Mouse (Mus musculus) hindbrain, embryonic 12.5 days (tissue): ENCODE measurements around the gene Cuedc2. TPM values are rescaled to one million over a fixed set of nuclear protein-coding genes. Genes with fewer than 3 reads are reported as not detected.

Source experiments
- ATAC-seq: fragments of 200-750 bp; cut with Nextera tagmentation; 2 replicates; pipeline ENCODE4 v1.8.0; 2017; ENCODE audit warnings: moderate TSS enrichment; ENCODE audit not compliant: low FRiP score
- H3K27ac ChIP-seq: fragments of 300-500 bp; sonication (generic); 2 replicates; pipeline ENCODE4 v1.5.1; 2016; ENCODE audit warnings: mild to moderate bottlenecking
- H3K27me3 ChIP-seq: fragments of 300-500 bp; sonication (generic); 2 replicates; pipeline ENCODE4 v1.6.1; 2016; ENCODE audit warnings: mild to moderate bottlenecking
- H3K36me3 ChIP-seq: fragments of 300-500 bp; sonication (generic); 2 replicates; pipeline ENCODE4 v1.6.1; 2016; ENCODE audit warnings: mild to moderate bottlenecking
- H3K4me1 ChIP-seq: fragments of 300-500 bp; sonication (generic); 2 replicates; pipeline ENCODE4 v1.6.1; 2016
- H3K4me2 ChIP-seq: fragments of 300-500 bp; sonication (generic); replicated peaks from 2 replicates; pipeline ENCODE4 v1.6.1; 2016; ENCODE audit warnings: mild to moderate bottlenecking
- H3K4me3 ChIP-seq: fragments of 300-500 bp; sonication (generic); 2 replicates; pipeline ENCODE4 v1.5.1; 2016; ENCODE audit warnings: mild to moderate bottlenecking
- H3K9ac ChIP-seq: fragments of 300-500 bp; sonication (generic); 2 replicates; pipeline ENCODE4 v1.6.1; 2016; ENCODE audit warnings: mild to moderate bottlenecking, moderate library complexity
- H3K9me3 ChIP-seq: fragments of 300-500 bp; sonication (generic); replicated peaks from 2 replicates; pipeline ENCODE4 v1.6.1; 2016; ENCODE audit warnings: mild to moderate bottlenecking
- WGBS: fragments of 180-500 bp; shearing (Covaris S2); methylation state at CpG from one replicate; pipeline ENCODE4 v1.1.7; 2016; 5-methylcytosine and 5-hydroxymethylcytosine counted together
- microRNA counts: library from miRNA; unstranded; fragments of <30 nt; microRNA quantifications from one replicate; lab custom pipeline; 2017
- microRNA-seq: library from miRNA; unstranded; fragments of <30 nt; microRNA quantifications from one replicate; pipeline ENCODE4, GENCODE M21; 2017
- polyA plus RNA-seq: library from polyadenylated mRNA; unstranded; fragments of >200 nt; fragmentation: Nextera tagmentation; extraction: Ambion mirVana; gene quantifications from 2 replicates; pipeline ENCODE4 v1.2.1, GENCODE M21; 2016

The Cuedc2 gene
- polyA plus RNA-seq, 1 experiment from 2014 or later: 261 TPM

DNA sequence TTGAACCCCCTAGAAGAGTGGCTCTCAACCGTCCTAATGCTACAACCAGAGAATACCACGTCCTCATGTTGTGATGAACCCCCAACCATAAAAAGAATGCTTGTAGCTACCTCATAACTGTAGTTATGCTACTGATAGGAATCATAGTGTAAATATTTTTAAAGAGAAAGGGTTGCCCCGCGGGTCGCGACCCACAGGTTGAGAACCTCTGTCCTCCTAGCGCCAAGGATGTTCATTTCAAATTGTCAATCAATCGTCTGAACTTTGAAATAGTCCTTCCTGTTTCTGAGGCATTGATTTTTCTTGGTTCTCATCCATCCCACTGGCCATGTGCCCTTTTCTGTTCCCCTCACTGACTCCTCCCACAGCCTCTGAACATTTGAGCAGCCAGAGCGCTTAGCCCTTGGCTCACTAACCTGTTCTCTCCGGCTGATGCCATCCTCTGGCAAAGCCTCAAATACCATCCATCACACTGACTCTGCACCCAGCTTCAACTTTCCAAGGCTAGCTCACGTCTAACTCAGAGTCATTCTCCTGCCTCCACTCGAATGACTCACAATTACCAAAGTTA is 47.9 kb downstream of the Cuedc2 start:
- WGBS: 72% methylated on average over 12 of the region's 12 CpGs
- Histone ChIP-seq H3K4me3 (no peak overlapping the region), H3K36me3 (peaks cover 19% of the 10 kb centered on the region), H3K4me1 (no peaks in the 10 kb centered on the region), H3K9me3 (no peaks in the 10 kb centered on the region), H3K27ac (no peak overlapping the region), H3K9ac (no peak overlapping the region), H3K4me2 (no peak overlapping the region), H3K27me3 (no peaks in the 10 kb centered on the region)
- no peak for ATAC-seq

DNA sequence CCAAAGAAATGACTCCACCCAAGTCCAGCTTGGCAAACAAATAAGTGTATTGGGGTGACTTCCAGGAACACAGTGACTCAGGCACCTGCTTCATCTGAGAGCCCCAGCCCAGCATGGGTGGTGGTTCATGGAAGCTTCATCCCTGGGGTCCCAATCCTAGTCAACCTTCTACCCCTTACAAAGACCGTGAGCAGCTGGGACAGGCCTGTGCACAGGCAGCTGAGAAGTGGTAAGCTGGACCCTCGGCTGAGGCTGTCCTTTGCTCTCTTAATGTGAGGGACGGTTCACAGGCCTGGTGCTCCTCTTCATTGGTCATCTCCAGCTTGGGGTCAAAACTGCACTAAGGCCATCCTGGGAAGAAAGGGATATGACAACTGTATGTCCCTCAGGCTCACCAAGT is 50.9 kb downstream of the Cuedc2 start:
- 89% methylated on average over 3 of the region's 3 CpGs for WGBS
- Histone ChIP-seq H3K4me1 (no peaks in the 10 kb centered on the region), H3K4me3 (no peak overlapping the region), H3K4me2 (no peak overlapping the region), H3K9ac (no peak overlapping the region), H3K36me3 (peaks cover 50% of the 10 kb centered on the region), H3K9me3 (no peaks in the 10 kb centered on the region), H3K27me3 (no peaks in the 10 kb centered on the region), H3K27ac (no peak overlapping the region)
- no peak for ATAC-seq

DNA sequence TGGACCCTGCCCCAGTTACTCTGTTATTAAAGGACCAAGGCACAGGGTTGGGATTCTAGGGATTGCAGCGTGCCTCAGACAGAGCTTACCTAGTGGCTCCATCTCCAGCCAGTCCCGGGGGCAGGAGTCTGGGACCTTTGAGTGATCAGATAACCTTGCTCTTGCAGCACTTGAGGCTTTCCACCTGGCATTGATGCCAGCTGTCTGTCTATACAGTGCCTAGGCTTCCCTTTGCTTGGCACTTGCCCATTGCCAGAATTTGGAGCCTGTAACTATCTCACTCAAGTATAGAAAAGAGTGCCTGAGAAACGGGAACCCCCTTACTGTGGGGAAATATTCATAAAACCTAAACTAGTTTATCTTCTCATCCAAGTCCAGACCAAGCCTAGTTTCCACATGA is 51.6 kb downstream of the Cuedc2 start:
- no peaks in the 10 kb centered on the region for H3K4me1 ChIP-seq
- H3K9ac ChIP-seq: no peak overlapping the region
- peaks cover 56% of the 10 kb centered on the region for H3K36me3 ChIP-seq
- no peak for ATAC-seq
- no peak overlapping the region for H3K27ac ChIP-seq
- H3K4me2 ChIP-seq: no peak overlapping the region
- no peak overlapping the region for H3K4me3 ChIP-seq
- H3K9me3 ChIP-seq: no peaks in the 10 kb centered on the region
- 89% methylated on average over 3 of the region's 3 CpGs for WGBS
- no peaks in the 10 kb centered on the region for H3K27me3 ChIP-seq

DNA sequence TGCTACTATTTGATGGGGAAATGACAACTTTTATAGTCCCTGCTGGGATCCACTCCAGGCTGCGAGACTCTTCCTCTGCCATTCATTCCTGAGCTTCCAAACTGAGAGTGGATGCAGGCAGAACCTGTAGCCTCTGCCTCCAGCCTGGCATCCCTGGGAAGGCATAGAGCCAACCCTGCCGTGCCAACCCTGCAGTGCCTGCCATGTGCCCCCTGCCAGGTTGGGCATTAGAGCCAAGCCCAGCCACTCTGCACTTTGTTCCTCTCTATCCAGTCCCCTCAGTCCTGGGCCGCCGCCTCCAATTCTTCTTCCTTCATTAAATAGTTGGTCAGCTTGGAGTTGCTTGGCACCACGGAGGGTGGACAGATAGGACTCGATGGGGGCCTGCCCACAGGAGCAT is 52.5 kb downstream of the Cuedc2 start:
- 91% methylated on average over 6 of the region's 6 CpGs for WGBS
- peaks cover 65% of the 10 kb centered on the region for H3K36me3 ChIP-seq

DNA sequence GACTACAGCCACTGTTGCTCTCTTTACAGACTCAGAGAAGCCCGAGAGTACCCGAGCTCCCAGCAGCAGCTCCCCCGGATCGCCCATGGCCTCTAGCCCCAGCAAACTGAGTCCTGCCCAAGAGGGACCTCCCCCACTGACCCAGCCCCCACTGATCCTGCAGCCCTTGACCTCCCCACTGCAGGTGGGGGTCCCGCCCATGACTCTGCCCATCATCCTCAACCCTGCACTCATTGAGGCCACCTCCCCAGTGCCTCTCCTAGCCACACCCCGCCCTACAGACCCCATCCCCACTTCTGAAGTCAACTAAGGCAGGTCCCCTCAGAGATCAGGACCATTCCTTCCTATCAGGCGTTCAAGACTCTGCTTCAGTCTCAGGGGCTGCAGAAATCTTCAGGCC is 52.9 kb downstream of the Cuedc2 start:
- WGBS: 93% methylated on average over 7 of the region's 7 CpGs
- Histone ChIP-seq H3K9ac (no peak overlapping the region), H3K4me3 (no peak overlapping the region), H3K27ac (no peak overlapping the region), H3K27me3 (no peaks in the 10 kb centered on the region), H3K9me3 (no peaks in the 10 kb centered on the region), H3K4me2 (no peak overlapping the region), H3K36me3 (peaks cover 69% of the 10 kb centered on the region), H3K4me1 (no peaks in the 10 kb centered on the region)
- no peak for ATAC-seq

More for the DNA sequence above, 52.5 kb downstream of the Cuedc2 start:
- H3K9ac ChIP-seq: no peak overlapping the region
- no peak overlapping the region for H3K4me3 ChIP-seq
- H3K27me3 ChIP-seq: no peaks in the 10 kb centered on the region
- H3K4me1 ChIP-seq: no peaks in the 10 kb centered on the region
- no peak for ATAC-seq
- H3K4me2 ChIP-seq: no peak overlapping the region
- H3K9me3 ChIP-seq: no peaks in the 10 kb centered on the region
- H3K27ac ChIP-seq: no peak overlapping the region

DNA sequence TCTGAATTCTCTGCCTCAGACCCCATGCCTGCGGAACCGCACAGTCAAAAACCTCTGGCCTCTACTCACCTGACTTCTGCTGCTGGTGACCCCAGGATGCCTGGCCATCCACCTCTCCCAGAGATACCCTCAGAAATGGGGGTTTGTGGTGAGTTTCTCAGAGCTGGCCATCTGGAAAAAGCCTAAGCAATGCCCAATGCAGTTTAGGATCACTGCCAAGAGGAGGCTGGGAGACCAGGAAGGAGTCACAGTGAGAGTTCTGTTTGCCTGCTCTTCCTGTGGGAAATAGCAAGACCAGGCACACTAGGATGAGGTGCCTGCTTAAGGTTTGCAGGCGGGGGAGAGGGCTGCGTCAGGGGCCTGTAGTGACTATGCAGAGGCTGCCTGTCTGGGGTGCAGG is 53.8 kb downstream of the Cuedc2 start:
- H3K4me2 ChIP-seq: no peak overlapping the region
- H3K4me1 ChIP-seq: no peaks in the 10 kb centered on the region
- WGBS: 90% methylated on average over 4 of the region's 4 CpGs
- no peak overlapping the region for H3K27ac ChIP-seq
- H3K36me3 ChIP-seq: peaks cover 79% of the 10 kb centered on the region
- H3K9me3 ChIP-seq: no peaks in the 10 kb centered on the region
- H3K4me3 ChIP-seq: no peak overlapping the region
- H3K27me3 ChIP-seq: no peaks in the 10 kb centered on the region
- no peak overlapping the region for H3K9ac ChIP-seq
- ATAC-seq: no peak

DNA sequence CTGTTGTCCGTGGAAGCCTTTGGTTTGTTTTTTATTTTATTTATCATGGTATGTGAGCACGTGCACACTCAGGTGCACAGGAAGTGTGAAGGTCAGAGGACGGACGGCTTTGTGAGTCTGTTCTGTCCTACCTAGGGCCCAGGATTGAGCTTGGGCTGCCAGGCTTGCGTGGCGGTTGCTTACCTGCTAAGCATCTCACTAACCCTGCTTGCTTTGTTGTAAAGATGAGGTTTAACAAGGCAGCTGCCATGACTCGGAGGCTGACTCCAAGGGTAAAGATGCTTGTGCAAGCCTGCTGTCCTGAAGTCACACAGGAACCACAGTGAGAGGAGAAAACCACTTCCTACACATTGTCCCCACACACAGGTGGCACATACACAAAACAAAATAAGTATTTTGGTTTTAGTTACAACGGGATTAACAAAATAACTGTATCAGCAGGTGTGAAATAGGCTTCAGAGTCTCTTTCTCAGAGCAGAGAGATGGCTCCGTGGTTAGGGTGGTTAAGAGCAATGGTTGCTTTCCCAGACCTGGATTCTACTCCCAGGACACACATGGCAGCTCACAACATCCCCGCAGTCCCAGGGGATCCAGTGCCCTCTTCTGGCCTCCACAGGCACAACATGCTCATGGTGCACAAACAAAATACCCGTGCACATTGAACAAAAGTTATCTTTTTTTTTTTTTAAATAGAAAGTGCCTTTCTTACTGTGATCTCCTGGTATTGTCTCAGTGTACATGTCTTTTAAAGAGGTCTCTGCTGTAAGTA is 56.2 kb downstream of the Cuedc2 start:
- Histone ChIP-seq H3K4me2 (no peak overlapping the region), H3K9me3 (no peaks in the 10 kb centered on the region), H3K27me3 (no peaks in the 10 kb centered on the region), H3K36me3 (peaks cover 93% of the 10 kb centered on the region), H3K4me3 (no peak overlapping the region), H3K4me1 (no peaks in the 10 kb centered on the region), H3K9ac (no peak overlapping the region), H3K27ac (no peak overlapping the region)
- ATAC-seq: no peak
- 95% methylated on average over 11 of the region's 11 CpGs for WGBS

MicroRNAs encoded within 50 kb of the gene (microRNA counts, 519-probe panel; counts per million panel counts)
- 470 counts per million, percentile 58 among the panel's probes with 10 or more counts for microRNA mmu-miR-146b (lab: Ali Mortazavi, UCI)

Small RNA genes within 50 kb of the gene (microRNA-seq; reads per million reads assigned to microRNA genes)
- 0.81 reads per million for gene Mir146b

Other genes with a start within 250 kb of the Cuedc2 start
- 0.23 TPM in 1 of 2 replicates, not detected in the other for gene Elovl3, start 206.8 kb downstream of the Cuedc2 start, polyA plus RNA-seq
- 0.90 and 3.5 TPM in 2 replicates for gene Pitx3, start 190.4 kb downstream of the Cuedc2 start, polyA plus RNA-seq
- gene Gbf1, start 186.2 kb downstream of the Cuedc2 start, polyA plus RNA-seq: 76.1 and 80.5 TPM in 2 replicates
- gene Nfkb2, start 34.4 kb downstream of the Cuedc2 start, polyA plus RNA-seq: 4.7 and 5.0 TPM in 2 replicates
- gene Psd, start 11.5 kb downstream of the Cuedc2 start, polyA plus RNA-seq: 33.2 and 34.7 TPM in 2 replicates
- gene Fbxl15, start 10.5 kb downstream of the Cuedc2 start, polyA plus RNA-seq: 26.2 and 28.3 TPM in 2 replicates
- 7.1 and 7.6 TPM in 2 replicates for gene Mfsd13a, start 2.4 kb upstream of the Cuedc2 start, polyA plus RNA-seq
- 1.4 and 1.5 TPM in 2 replicates for gene 2310034G01Rik, start 11.6 kb upstream of the Cuedc2 start, polyA plus RNA-seq
- gene Actr1a, start 57.0 kb upstream of the Cuedc2 start, polyA plus RNA-seq: 240 and 246 TPM in 2 replicates
- 37.7 and 39.3 TPM in 2 replicates for gene Sufu, start 58.2 kb upstream of the Cuedc2 start, polyA plus RNA-seq
- gene Trim8, start 163.0 kb upstream of the Cuedc2 start, polyA plus RNA-seq: 41.8 and 44.7 TPM in 2 replicates
- gene Arl3, start 234.5 kb upstream of the Cuedc2 start, polyA plus RNA-seq: 190 and 196 TPM in 2 replicates
- 14.6 and 15.0 TPM in 2 replicates for gene Sfxn2, start 234.7 kb upstream of the Cuedc2 start, polyA plus RNA-seq